Mouse (Mus musculus) midbrain, embryonic 13.5 days (tissue): ENCODE results near the gene Gse1. TPM values are rescaled to one million over a fixed set of nuclear protein-coding genes. Genes with fewer than 3 reads are reported as not detected.

Source experiments
- ATAC-seq: fragments of 200-750 bp; cut with Nextera tagmentation; 2 replicates; pipeline ENCODE4 v1.8.0; 2017; ENCODE audit warnings: mild to moderate bottlenecking, moderate TSS enrichment, moderate library complexity
- H3K27ac ChIP-seq: fragments of 300-500 bp; sonication (generic); 2 replicates; pipeline ENCODE4 v1.5.1; 2015; ENCODE audit warnings: inconsistent platforms, mild to moderate bottlenecking, moderate library complexity
- H3K27me3 ChIP-seq: fragments of 300-500 bp; sonication (generic); 2 replicates; pipeline ENCODE4 v1.6.1; 2015; ENCODE audit warnings: mild to moderate bottlenecking, inconsistent platforms
- H3K36me3 ChIP-seq: fragments of 300-500 bp; sonication (generic); 2 replicates; pipeline ENCODE4 v1.6.1; 2015; ENCODE audit warnings: mild to moderate bottlenecking, inconsistent platforms
- H3K4me1 ChIP-seq: fragments of 300-500 bp; sonication (generic); replicated peaks from 2 replicates; pipeline ENCODE4 v1.6.1; 2015; ENCODE audit warnings: inconsistent platforms
- H3K4me2 ChIP-seq: fragments of 300-500 bp; sonication (generic); replicated peaks from 2 replicates; pipeline ENCODE4 v1.6.1; 2015; ENCODE audit warnings: moderate library complexity, mild to moderate bottlenecking, inconsistent platforms
- H3K4me3 ChIP-seq: fragments of 300-500 bp; sonication (generic); replicated peaks from 2 replicates; pipeline ENCODE4 v1.5.1; 2015; ENCODE audit warnings: mild to moderate bottlenecking, inconsistent platforms
- H3K9ac ChIP-seq: fragments of 300-500 bp; sonication (generic); replicated peaks from 2 replicates; pipeline ENCODE4 v1.6.1; 2015; ENCODE audit warnings: mild to moderate bottlenecking, inconsistent platforms
- H3K9me3 ChIP-seq: fragments of 300-500 bp; sonication (generic); 2 replicates; pipeline ENCODE4 v1.6.1; 2016; ENCODE audit warnings: mild to moderate bottlenecking, inconsistent platforms
- WGBS: fragments of 180-500 bp; shearing (Covaris S2); methylation state at CpG from one replicate; pipeline ENCODE4 v1.1.7; 2015; 5-methylcytosine and 5-hydroxymethylcytosine counted together
- polyA plus RNA-seq: library from polyadenylated mRNA; unstranded; fragments of >200 nt; fragmentation: Nextera tagmentation; extraction: Ambion mirVana; gene quantifications from 2 replicates; pipeline ENCODE4 v1.2.1, GENCODE M21; 2015

The Gse1 gene
- polyA plus RNA-seq, 1 experiment from 2014 or later: 22.5 TPM

- Histone ChIP-seq H3K4me3 (no peak overlapping the region), H3K27ac (peak overlapping the region; percentile 85), H3K9ac (0 out of 2 replicates have a peak overlapping the region, but pooled peaks have one; percentile 19), H3K9me3 (no peaks in the 10 kb centered on the region), H3K36me3 (no peaks in the 10 kb centered on the region), H3K4me2 (peak overlapping the region; percentile 26; the same call in 1 of the 2 replicates), H3K27me3 (peaks cover 37% of the 10 kb centered on the region), H3K4me1 (peaks cover 70% of the 10 kb centered on the region)
- peak; percentile 79 for ATAC-seq
- 18% methylated on average over 18 of the region's 18 CpGs for WGBS
Measured at GRCm38 (mm10) chr8:120309326-120309725, 81.1 kb downstream of the Gse1 start.

- H3K4me2 ChIP-seq: no peak overlapping the region
- H3K9ac ChIP-seq: no peak overlapping the region
- H3K27me3 ChIP-seq: peaks cover 38% of the 10 kb centered on the region
- H3K36me3 ChIP-seq: no peaks in the 10 kb centered on the region
- H3K9me3 ChIP-seq: no peaks in the 10 kb centered on the region
- H3K4me1 ChIP-seq: peaks cover 63% of the 10 kb centered on the region
- H3K4me3 ChIP-seq: no peak overlapping the region
- 62% methylated on average over 5 of the region's 5 CpGs for WGBS
- peak overlapping the region; percentile 85 for H3K27ac ChIP-seq
- no peak for ATAC-seq
Measured at GRCm38 (mm10) chr8:120310063-120310462, 81.8 kb downstream of the Gse1 start.

- no peak overlapping the region for H3K9ac ChIP-seq
- no peaks in the 10 kb centered on the region for H3K36me3 ChIP-seq
- peak overlapping the region; percentile 25; the same call in 1 of the 2 replicates for H3K27ac ChIP-seq
- H3K4me2 ChIP-seq: no peak overlapping the region
- peaks cover 50% of the 10 kb centered on the region for H3K4me1 ChIP-seq
- H3K9me3 ChIP-seq: no peaks in the 10 kb centered on the region
- no peak for ATAC-seq
- H3K27me3 ChIP-seq: peaks cover 31% of the 10 kb centered on the region
- 88% methylated on average over 4 of the region's 4 CpGs for WGBS
- no peak overlapping the region for H3K4me3 ChIP-seq
Measured at GRCm38 (mm10) chr8:120312452-120312851, 84.2 kb downstream of the Gse1 start.

- 58% methylated on average over 3 of the region's 3 CpGs for WGBS
- no peaks in the 10 kb centered on the region for H3K36me3 ChIP-seq
- no peak overlapping the region for H3K27ac ChIP-seq
- ATAC-seq: no peak
- H3K27me3 ChIP-seq: peaks cover 31% of the 10 kb centered on the region
- no peaks in the 10 kb centered on the region for H3K9me3 ChIP-seq
- no peak overlapping the region for H3K4me2 ChIP-seq
- no peak overlapping the region for H3K9ac ChIP-seq
- H3K4me1 ChIP-seq: peaks cover 50% of the 10 kb centered on the region
- no peak overlapping the region for H3K4me3 ChIP-seq
Measured at GRCm38 (mm10) chr8:120313674-120314073, 85.4 kb downstream of the Gse1 start.

- H3K36me3 ChIP-seq: no peaks in the 10 kb centered on the region
- no peak for ATAC-seq
- no peaks in the 10 kb centered on the region for H3K9me3 ChIP-seq
- H3K4me3 ChIP-seq: no peak overlapping the region
- H3K27me3 ChIP-seq: peaks cover 26% of the 10 kb centered on the region
- H3K4me1 ChIP-seq: peaks cover 44% of the 10 kb centered on the region
- H3K4me2 ChIP-seq: no peak overlapping the region
- WGBS: 70% methylated on average over 5 of the region's 5 CpGs
- no peak overlapping the region for H3K9ac ChIP-seq
- H3K27ac ChIP-seq: no peak overlapping the region
Measured at GRCm38 (mm10) chr8:120314932-120315331, 86.7 kb downstream of the Gse1 start.

- no peak for ATAC-seq
- Histone ChIP-seq H3K27me3 (peaks cover 20% of the 10 kb centered on the region), H3K9ac (no peak overlapping the region), H3K4me2 (no peak overlapping the region), H3K27ac (no peak overlapping the region), H3K9me3 (no peaks in the 10 kb centered on the region), H3K4me3 (no peak overlapping the region), H3K4me1 (peaks cover 37% of the 10 kb centered on the region), H3K36me3 (no peaks in the 10 kb centered on the region)
- WGBS: 84% methylated on average over 4 of the region's 4 CpGs
Measured at GRCm38 (mm10) chr8:120315644-120316043, 87.4 kb downstream of the Gse1 start.

GRCm38 (mm10) chr8:120316707-120317106, 88.5 kb downstream of the Gse1 start:
- Histone ChIP-seq H3K4me1 (peaks cover 31% of the 10 kb centered on the region), H3K9me3 (no peaks in the 10 kb centered on the region), H3K4me2 (no peak overlapping the region), H3K36me3 (no peaks in the 10 kb centered on the region), H3K27ac (no peak overlapping the region), H3K27me3 (peaks cover 14% of the 10 kb centered on the region; the same call in 1 of the 2 replicates), H3K9ac (no peak overlapping the region), H3K4me3 (no peak overlapping the region)
- ATAC-seq: no peak
- WGBS: 92% methylated on average over 7 of the region's 7 CpGs

- Histone ChIP-seq H3K36me3 (no peaks in the 10 kb centered on the region), H3K9me3 (no peaks in the 10 kb centered on the region), H3K4me3 (no peak overlapping the region), H3K27me3 (peaks cover 9% of the 10 kb centered on the region; the same call in 1 of the 2 replicates), H3K9ac (no peak overlapping the region), H3K4me2 (no peak overlapping the region), H3K4me1 (peaks cover 29% of the 10 kb centered on the region), H3K27ac (no peak overlapping the region)
- ATAC-seq: no peak
- WGBS: 91% methylated on average over 21 of the region's 21 CpGs
Measured at GRCm38 (mm10) chr8:120317118-120317824, 89.0 kb downstream of the Gse1 start.

- no peak overlapping the region for H3K4me3 ChIP-seq
- H3K9ac ChIP-seq: no peak overlapping the region
- H3K4me1 ChIP-seq: peaks cover 41% of the 10 kb centered on the region
- ATAC-seq: no peak
- no peak overlapping the region for H3K4me2 ChIP-seq
- 56% methylated on average over 12 of the region's 12 CpGs for WGBS
- H3K36me3 ChIP-seq: no peaks in the 10 kb centered on the region
- H3K27me3 ChIP-seq: 0 out of 2 replicates have a peak, but pooled peaks cover 6% of the 10 kb centered on the region
- H3K27ac ChIP-seq: 0 out of 2 replicates have a peak overlapping the region, but pooled peaks have one; percentile 35
- no peaks in the 10 kb centered on the region for H3K9me3 ChIP-seq
Measured at GRCm38 (mm10) chr8:120318476-120318991, 90.3 kb downstream of the Gse1 start.

- no peaks in the 10 kb centered on the region for H3K27me3 ChIP-seq
- no peaks in the 10 kb centered on the region for H3K9me3 ChIP-seq
- peaks cover 50% of the 10 kb centered on the region for H3K4me1 ChIP-seq
- H3K36me3 ChIP-seq: no peaks in the 10 kb centered on the region
- no peak for ATAC-seq
- H3K4me2 ChIP-seq: no peak overlapping the region
- H3K9ac ChIP-seq: no peak overlapping the region
- H3K4me3 ChIP-seq: no peak overlapping the region
- no peak overlapping the region for H3K27ac ChIP-seq
- 26% methylated on average over 7 of the region's 7 CpGs for WGBS
Measured at GRCm38 (mm10) chr8:120319449-120319848, 91.2 kb downstream of the Gse1 start.

- no peaks in the 10 kb centered on the region for H3K9me3 ChIP-seq
- no peaks in the 10 kb centered on the region for H3K27me3 ChIP-seq
- no peak overlapping the region for H3K9ac ChIP-seq
- no peak overlapping the region for H3K27ac ChIP-seq
- H3K36me3 ChIP-seq: no peaks in the 10 kb centered on the region
- 93% methylated on average over 5 of the region's 5 CpGs for WGBS
- no peak overlapping the region for H3K4me2 ChIP-seq
- peaks cover 56% of the 10 kb centered on the region for H3K4me1 ChIP-seq
- H3K4me3 ChIP-seq: no peak overlapping the region
- no peak for ATAC-seq
Measured at GRCm38 (mm10) chr8:120320146-120320545, 91.9 kb downstream of the Gse1 start.

GRCm38 (mm10) chr8:120321724-120322123, 93.5 kb downstream of the Gse1 start:
- H3K4me3 ChIP-seq: no peak overlapping the region
- 43% methylated on average over 6 of the region's 6 CpGs for WGBS
- H3K9ac ChIP-seq: no peak overlapping the region
- H3K27ac ChIP-seq: peak overlapping the region; percentile 85; the same call in 1 of the 2 replicates
- no peak overlapping the region for H3K4me2 ChIP-seq
- no peak for ATAC-seq
- no peaks in the 10 kb centered on the region for H3K9me3 ChIP-seq
- peaks cover 66% of the 10 kb centered on the region for H3K4me1 ChIP-seq
- H3K36me3 ChIP-seq: no peaks in the 10 kb centered on the region
- H3K27me3 ChIP-seq: no peaks in the 10 kb centered on the region
